Mouse (Mus musculus) liver, embryonic 14.5 days (tissue): ENCODE measurements around the gene Grin2c.

Source experiments
- CTCF ChIP-seq: IDR thresholded peaks from 2 replicates; pipeline ENCODE4 v1.5.1; 2016; ENCODE audit warnings: antibody characterized with exemption, low read depth, control low read depth
- EP300 ChIP-seq: IDR thresholded peaks from 2 replicates; pipeline ENCODE4 v1.6.1; 2016; ENCODE audit warnings: antibody characterized with exemption, low read depth

DNA sequence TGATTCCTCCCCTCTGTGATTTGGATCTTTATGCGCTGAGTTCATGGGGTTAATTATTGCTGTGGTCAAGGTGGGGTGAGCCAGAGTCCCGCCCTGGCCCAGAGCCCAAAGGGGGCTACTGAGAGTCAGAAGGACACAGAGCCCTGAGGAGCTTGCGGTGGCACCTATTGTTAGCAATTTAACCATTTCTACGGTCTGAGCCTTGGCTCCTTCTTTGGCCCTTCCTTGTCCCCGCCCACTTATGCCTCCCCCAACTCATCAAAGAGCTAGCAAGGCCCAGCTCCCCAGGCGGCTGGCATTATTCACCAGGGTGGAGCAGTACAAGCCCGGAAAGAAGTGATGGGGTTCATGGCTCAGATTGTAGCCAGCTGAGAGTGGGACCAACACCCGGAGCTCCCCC lies 39.8 kb upstream of the Grin2c start, which contains the start of gene Otop2:
- TF ChIP-seq CTCF (no peak), EP300 (no peak)
